Mouse (Mus musculus) lung, adult 2 months (tissue): ENCODE data around the gene Rpap3.

Source experiments
- CTCF ChIP-seq: fragments of 200-500 bp; IDR thresholded peaks from 2 replicates; pipeline ENCODE4 v1.5.1; 2011; ENCODE audit warnings: mild to moderate bottlenecking, low read length, control low read depth; ENCODE audit not compliant: insufficient read depth
- POLR2A ChIP-seq: fragments of 200-500 bp; IDR thresholded peaks from 2 replicates; pipeline ENCODE4 v1.6.1; 2011; ENCODE audit warnings: low read depth, mild to moderate bottlenecking, control low read depth, low read length, borderline replicate concordance; ENCODE audit errors: extremely low read depth

DNA sequence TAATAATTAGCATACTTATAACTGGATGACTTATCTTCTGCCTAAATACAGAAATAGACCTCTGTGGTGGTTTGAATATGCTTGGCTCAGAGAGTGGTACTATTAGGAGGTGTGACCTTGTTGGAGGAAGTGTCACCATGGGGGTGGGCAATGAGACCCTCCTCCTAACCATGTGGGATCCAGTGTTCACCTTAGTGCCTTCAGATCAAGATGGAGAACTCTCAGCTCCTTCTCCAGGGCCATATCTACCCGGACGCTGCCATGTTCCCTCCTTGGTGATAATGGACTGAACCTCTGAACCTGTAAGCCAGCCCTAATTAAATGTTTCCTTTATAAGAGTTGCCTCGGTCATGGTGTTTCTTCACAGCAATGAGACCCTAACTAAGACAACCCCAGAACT lies 28.3 kb downstream of the Rpap3 start:
- TF ChIP-seq POLR2A, result no peak
- no peak for TF ChIP-seq CTCF
